Mouse (Mus musculus) mouse embryonic stem cell (cell line): ENCODE data around the gene Ddost.

ENCODE experiments used
- in situ Hi-C, 2 experiments: fragments of 300-500 bp; cut with MboI; formaldehyde crosslinking; loops; 1 replicate in 1 of 2; 3 replicates in 1 of 2; pipeline ENCODE4 v1.14.3; 2019 to 2020; ENCODE audit warnings: low sequenced_read_pairs in 2 of 2, low pct_unique_long_range_greater_than_20kb in 1 of 2, mixed read lengths in 1 of 2; ENCODE audit not compliant: unreplicated experiment in 1 of 2

Ddost gene

GRCm38 (mm10) chr4:138304340-138305104 is at the start of gene Ddost:
TSS of gene Ddost (plus strand) at chr4:138304730.
- in situ Hi-C loops = no loop called here

DNA sequence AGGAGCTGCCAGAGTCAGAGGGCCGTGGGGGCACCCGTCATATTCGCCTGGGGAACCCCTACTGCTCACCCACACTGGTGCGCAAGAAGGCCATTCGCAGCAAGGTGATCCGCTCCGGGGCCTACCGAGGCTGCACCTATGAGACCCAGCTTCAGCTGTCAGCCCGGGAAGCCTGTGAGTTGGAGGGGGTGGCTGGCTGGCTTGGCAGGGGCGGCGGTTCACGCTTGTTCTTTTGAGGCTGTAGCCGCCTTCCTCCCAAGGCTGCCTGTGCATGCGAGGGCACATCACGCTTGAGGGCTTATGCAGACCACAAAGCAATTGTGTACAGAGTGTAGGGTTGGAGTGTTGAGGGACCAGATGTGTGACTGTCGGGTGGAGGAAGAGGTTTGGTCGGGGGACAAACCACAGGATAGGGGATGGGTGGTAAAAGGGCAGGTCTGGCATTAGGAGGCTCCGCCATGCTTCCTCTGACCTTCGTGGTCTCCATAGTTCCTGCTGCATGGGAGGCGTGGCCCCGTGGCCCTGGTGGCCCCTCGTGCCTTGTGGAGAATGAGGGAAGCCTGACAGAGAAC is 47.3 kb upstream of the Ddost start:
- in situ Hi-C loops = no loop called here

GRCm38 (mm10) chr4:138258663-138259062 is 45.9 kb upstream of the Ddost start:
- in situ Hi-C loops = no loop called here

DNA sequence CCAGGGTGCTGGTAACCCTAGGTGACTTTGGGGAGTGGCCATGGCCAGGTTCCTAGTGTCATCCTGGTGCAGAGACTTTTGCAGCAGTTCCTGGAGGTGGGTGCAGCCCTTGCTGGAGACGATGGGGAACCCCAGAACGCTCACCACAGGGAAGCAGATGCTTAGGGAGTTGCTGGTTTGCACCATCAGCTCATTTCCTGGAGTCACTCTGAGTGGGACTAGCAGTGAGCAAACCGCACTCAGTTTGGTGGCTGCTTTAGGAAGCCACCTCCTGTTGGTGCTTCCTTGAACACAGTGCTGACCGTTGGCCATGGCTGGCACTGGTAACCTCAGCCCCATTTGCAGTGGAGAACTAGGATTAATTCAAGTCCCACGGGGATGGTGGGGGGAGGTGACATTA is 45.0 kb upstream of the Ddost start:
- in situ Hi-C loops = no loop called here

GRCm38 (mm10) chr4:138261843-138262681 is 42.5 kb upstream of the Ddost start:
- in situ Hi-C loops = no loop called here

GRCm38 (mm10) chr4:138267869-138268268 is 36.7 kb upstream of the Ddost start:
- in situ Hi-C loops = no loop called here

DNA sequence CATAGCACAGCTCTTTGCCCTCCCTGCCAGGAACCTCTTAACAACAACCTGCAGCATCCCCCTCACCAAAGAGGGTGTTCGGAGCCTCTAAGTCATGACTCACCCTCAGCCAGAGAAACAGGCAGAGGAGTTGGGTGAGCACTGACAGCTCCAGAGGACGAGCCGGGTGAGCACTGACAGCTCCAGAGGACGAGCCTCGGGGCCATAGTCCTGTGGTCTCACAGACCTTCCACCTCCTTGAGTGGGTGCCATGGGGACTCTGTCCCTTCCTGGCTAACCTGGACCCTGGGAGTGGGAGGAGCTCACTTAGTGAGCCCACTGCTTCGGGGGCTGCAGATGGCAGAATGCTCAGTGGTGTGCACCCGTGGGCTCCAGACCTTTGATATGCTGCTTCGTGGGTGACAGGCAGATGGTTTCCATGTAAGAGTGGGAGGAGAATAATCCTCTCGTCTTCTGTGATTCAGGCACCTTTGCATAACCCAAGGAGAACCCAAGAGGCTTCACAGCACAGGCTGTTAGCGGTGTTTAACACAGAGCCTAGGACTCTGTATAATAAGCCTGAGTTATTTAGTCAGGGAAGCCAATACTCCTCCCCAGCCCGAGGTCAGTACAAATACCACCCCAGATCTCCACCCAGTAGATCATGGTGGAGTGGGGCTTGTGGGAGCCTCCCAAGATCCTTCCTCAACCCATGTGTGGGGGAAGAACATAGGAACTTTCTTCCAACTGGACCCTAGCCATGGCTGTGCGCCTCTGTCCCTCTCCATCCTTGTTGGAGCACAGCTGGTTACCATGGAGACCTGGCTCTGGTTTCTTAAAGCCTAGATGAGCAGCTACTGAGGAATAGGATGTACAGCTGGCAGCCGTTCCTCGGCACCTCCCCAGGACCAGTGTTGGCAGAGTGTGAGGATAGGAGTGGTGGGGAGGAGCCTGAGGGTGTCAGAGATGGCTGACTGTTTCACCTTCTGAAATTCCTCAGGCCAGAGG is 32.2 kb upstream of the Ddost start:
- in situ Hi-C loops = no loop called here

GRCm38 (mm10) chr4:138278346-138278745 is 26.2 kb upstream of the Ddost start:
- in situ Hi-C loops = no loop called here

- in situ Hi-C loops = no loop called here
Measured at GRCm38 (mm10) chr4:138282834-138283233, 21.7 kb upstream of the Ddost start.

- in situ Hi-C loops = no loop called here
Measured at GRCm38 (mm10) chr4:138286411-138286810, 18.1 kb upstream of the Ddost start.

DNA sequence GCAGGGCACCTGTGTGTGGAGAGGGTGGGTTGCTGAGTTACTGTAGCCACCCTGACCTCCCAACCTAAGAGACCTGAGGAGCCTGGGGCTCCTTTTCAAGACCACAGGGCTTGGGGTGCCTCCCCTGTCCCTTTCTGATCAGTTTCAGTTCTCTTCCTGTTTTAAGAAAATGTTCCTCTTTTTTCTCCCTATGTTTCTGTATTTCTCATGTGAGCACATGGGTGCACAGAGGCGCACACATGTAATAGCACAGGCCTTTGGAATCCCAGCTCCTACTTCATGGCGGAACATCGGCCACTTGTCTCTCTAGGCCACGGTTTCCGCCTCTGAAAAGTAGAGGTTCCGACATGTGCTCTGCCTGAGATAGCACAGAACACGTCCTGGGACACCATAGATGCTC is 15.8 kb upstream of the Ddost start:
- in situ Hi-C loops = no loop called here

DNA sequence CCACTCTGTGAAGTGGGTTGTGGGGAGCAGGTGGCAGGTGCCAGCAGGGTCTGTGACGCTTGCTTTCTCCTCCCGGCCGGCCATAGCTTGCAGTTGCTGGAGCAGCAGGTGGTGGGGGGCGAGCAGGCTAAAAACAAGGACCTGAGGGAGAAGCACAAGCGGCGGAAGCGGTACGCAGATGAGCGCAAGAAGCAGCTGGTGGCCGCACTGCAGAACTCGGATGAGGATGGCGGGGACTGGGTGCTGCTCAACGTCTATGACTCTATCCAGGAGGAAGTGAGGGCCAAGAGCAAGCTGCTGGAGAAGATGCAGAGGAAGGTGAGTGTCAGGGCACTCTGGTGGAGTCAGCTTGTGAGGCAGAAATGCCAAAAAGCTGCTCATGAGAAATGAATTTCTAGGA is 12.5 kb upstream of the Ddost start:
- in situ Hi-C loops = loop anchor here in 1 of 2 experiments (10.0 kb wide), 1 partner anchor 327 kb away; no protein-coding TSS in a partner anchor

DNA sequence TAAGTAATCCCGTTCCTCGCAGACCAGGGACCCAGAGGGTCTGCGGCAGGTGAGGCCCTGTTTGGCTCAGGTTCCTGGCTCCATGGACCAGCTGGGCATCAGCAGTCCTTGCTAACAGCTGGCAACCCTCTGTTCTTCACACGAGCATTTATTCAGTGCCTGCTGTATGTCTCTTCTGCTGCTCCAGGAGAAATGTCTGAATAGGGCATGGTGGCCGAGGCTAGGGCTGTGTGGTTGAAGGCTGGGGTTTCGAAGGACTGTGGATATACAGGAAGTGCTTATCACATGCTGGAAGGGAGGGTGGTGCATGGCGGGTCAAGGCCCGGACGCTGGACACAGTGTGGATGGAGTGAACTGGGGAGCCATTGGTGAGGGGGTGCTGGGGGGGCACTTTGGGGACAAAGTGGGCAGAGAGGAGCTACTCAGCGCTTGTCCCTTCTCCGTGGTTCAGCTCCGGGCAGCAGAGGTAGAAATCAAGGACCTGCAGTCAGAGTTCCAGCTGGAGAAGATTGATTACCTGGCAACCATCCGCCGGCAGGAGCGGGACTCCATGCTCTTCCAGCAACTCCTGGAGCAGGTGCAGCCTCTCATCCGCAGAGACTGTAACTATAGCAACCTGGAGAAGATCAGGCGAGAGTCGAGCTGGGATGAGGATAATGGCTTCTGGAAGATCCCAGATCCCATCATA is 11.1 kb upstream of the Ddost start:
- in situ Hi-C loops = loop anchor here in 1 of 2 experiments (10.0 kb wide), 1 partner anchor 329 kb away; no protein-coding TSS in a partner anchor

DNA sequence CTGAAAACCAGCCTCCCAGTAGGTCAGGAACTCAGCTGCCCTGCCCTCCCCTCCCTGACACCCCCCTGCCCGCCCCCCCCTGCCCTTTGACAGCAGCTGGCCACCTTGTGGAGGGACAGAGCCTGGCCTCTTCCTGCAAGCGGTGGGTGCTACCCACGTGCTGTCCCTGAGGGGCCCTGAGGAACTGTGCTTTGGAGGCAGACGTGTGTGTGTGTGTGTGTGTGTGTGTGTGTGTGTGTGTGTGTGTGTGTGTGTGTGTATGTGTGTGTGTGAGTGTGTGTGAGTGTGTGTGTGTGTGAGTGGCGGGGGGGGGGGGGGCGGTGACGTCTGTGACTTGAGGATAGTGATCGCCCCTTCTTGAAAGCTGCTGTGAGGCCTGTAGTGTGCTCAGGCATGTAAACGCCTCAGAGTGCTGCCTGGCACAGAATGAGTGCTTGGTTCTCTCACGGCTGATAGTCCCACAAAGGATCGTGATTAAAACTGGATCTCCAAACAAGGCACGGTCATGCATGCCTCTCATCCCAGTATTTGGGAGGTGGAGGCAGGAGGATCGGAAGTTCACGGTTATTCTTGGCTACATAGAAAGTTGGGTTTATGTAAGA is 10.5 kb upstream of the Ddost start:
- in situ Hi-C loops = loop anchor here in 1 of 2 experiments (10.0 kb wide), 1 partner anchor 329 kb away; no protein-coding TSS in a partner anchor

DNA sequence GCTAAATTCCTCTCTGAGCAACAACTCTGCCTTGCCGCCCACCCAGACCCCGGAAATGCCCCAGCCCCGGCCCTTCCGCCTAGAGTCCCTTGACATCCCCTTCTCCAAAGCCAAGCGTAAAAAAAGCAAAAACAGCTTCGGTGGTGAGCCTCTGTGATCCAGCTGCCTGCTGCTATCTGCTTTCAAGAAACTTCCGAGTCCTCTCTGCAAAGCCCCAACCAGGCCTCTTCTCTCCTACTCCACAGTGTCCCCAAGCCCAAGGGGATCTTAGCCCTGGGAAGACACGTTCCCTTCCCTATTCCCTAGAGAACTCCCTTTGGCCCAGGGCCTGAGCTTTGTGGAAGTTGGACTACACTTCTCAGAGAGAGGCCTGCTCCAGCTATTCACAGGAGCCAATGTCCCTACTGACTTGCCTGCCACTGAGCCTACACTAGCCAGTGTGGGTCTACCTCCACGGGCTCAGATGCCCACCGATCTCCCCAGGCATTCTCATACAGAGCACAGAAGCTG is 3.2 kb upstream of the Ddost start:
- in situ Hi-C loops = no loop called here

DNA sequence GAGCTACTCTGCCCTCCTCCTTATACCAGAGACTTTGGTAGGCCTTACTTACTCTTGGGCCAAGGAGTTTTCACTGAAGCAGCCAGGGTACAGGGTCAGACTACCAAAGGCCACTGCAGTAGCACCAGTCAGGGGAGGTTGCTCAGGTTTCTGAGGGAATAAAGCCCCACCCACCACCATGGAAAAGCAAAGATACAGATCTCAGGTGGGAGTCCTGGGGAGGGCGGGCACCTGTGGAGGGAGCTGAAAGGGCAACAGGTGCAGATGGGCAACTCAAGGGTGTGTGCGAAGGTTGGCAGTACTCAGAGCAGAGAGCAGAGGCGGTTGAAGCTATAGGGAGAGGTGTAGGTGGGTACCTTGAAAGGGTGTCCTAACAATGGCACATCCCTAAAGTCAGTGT is 1.5 kb upstream of the Ddost start:
- in situ Hi-C loops = no loop called here

- in situ Hi-C loops = no loop called here
Measured at GRCm38 (mm10) chr4:138303742-138304141, 788 bp upstream of the Ddost start.
